Mouse (Mus musculus): ENCODE data around the gene Tmem190. TPM values are rescaled to one million over a fixed set of nuclear protein-coding genes. Genes with fewer than 3 reads are reported as not detected.
"Not testable (repeated sequence)": the region's sequence is repeated elsewhere in the genome, so short reads cannot be mapped to it uniquely, and the experiment has no call there.

Tmem190 gene
- polyA plus RNA-seq, 1 experiment, result not detected

GRCm38 (mm10) chr7:4788499-4789435 lies 6.0 kb downstream of the Tmem190 start:
- Histone ChIP-seq H3K27me3 (ENCODE audit: control insufficient read depth) (no peaks in the 10 kb centered on the region), H3K4me3 (replicated peaks) (peak overlapping the region; percentile 87), H3K4me1 (ENCODE audit: control insufficient read depth) (peaks cover 70% of the 10 kb centered on the region), H3K36me3 (ENCODE audit: control insufficient read depth) (peaks cover 25% of the 10 kb centered on the region), H3K9me3 (ENCODE audit: control insufficient read depth, low read length) (no peaks in the 10 kb centered on the region)
- TF ChIP-seq TAL1 (IDR thresholded peaks at IDR 0.05; ENCODE audit: low read length) (no peak), GATA1 (IDR thresholded peaks at IDR 0.05; ENCODE audit: low read length) (no peak)

DNA sequence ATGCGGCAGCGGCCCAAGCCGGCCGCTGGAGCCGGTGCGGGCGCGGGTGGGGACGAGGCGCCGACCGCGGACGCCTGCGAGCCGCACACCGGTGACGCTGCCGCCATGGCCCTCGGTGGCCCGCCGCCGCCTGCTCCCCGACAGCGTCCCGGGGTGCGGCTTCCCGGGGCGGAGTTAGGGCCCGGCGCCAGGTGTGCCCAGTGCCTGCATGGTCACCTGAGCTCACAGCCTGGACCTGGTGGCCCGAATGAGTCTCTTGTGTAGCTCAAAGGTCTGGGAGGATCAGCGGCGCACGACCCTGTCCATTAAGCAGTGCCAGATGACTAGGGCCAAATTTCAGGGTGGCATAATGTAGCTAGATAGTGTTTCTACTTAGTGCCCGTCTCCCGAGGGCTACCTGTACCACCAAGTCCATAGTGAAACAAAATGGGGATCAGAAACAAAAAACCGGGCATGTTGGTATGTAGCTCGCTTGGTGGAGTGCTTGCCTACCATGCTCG lies 6.7 kb downstream of the Tmem190 start, which contains the start of gene Tmem238:
TSS of gene Tmem238 (minus strand) at position 221 of the 500 bp plus-strand sequence.
- Histone ChIP-seq H3K4me1 (ENCODE audit: control insufficient read depth) (peaks cover 70% of the 10 kb centered on the region), H3K27me3 (ENCODE audit: control insufficient read depth) (no peaks in the 10 kb centered on the region), H3K4me3 (replicated peaks) (peak within 1 kb of the TSS; percentile 87), H3K36me3 (ENCODE audit: control insufficient read depth) (peaks cover 25% of the 10 kb centered on the region), H3K9me3 (ENCODE audit: control insufficient read depth, low read length) (no peaks in the 10 kb centered on the region)
- TF ChIP-seq GATA1 (IDR thresholded peaks at IDR 0.05; ENCODE audit: low read length), result no peak
- TF ChIP-seq TAL1 (IDR thresholded peaks at IDR 0.05; ENCODE audit: low read length), result no peak

- Histone ChIP-seq H3K4me1 (ENCODE audit: control insufficient read depth) (peaks cover 64% of the 10 kb centered on the region), H3K9me3 (ENCODE audit: control insufficient read depth, low read length) (no peaks in the 10 kb centered on the region), H3K36me3 (ENCODE audit: control insufficient read depth) (peaks cover 43% of the 10 kb centered on the region), H3K4me3 (replicated peaks) (peak within 1 kb of the TSS; percentile 74), H3K27me3 (ENCODE audit: control insufficient read depth) (no peaks in the 10 kb centered on the region)
- TF ChIP-seq TAL1 (IDR thresholded peaks at IDR 0.05; ENCODE audit: low read length) (no peak), GATA1 (IDR thresholded peaks at IDR 0.05; ENCODE audit: low read length) (no peak)
Measured at GRCm38 (mm10) chr7:4792278-4793212, 9.8 kb downstream of the Tmem190 start, which contains the start of gene Rpl28. Rpl28 (plus strand) TSS chr7:4792874.

GRCm38 (mm10) chr7:4793248-4793647 lies 10.5 kb downstream of the Tmem190 start:
- H3K4me3 ChIP-seq (replicated peaks), result peak overlapping the region; percentile 74
- H3K27me3 ChIP-seq (ENCODE audit: control insufficient read depth); H3K9me3 ChIP-seq (ENCODE audit: control insufficient read depth, low read length): not testable (repeated sequence)
- peaks cover 50% of the 10 kb centered on the region for H3K36me3 ChIP-seq (ENCODE audit: control insufficient read depth)
- H3K4me1 ChIP-seq (ENCODE audit: control insufficient read depth), result peaks cover 60% of the 10 kb centered on the region

DNA sequence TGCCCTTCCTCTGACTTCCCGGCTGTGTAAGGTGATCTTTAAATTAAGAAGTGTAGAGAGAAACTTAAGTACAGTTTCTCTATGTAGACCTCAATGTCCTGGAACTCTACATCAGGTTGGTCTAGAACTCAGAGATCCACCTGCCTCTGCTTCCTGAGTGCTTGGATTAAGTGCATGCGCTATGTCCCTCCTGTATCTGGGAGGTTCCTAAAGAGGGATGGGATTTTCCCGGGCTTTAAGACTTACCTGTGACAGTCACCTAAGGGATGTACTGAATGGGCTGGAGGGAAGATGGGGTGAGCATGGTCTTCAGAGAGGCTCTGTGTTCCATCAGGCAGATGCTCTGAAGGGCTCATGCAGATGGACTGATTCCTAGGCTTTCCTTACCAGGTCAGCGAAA lies 10.9 kb downstream of the Tmem190 start:
- Histone ChIP-seq H3K36me3 (ENCODE audit: control insufficient read depth) (peaks cover 54% of the 10 kb centered on the region), H3K4me1 (ENCODE audit: control insufficient read depth) (peaks cover 56% of the 10 kb centered on the region), H3K9me3 (ENCODE audit: control insufficient read depth, low read length) (no peaks in the 10 kb centered on the region), H3K27me3 (ENCODE audit: control insufficient read depth) (no peaks in the 10 kb centered on the region), H3K4me3 (replicated peaks) (peak overlapping the region; percentile 74)
- TF ChIP-seq GATA1 (IDR thresholded peaks at IDR 0.05; ENCODE audit: low read length) (no peak), TAL1 (IDR thresholded peaks at IDR 0.05; ENCODE audit: low read length) (no peak)

GRCm38 (mm10) chr7:4794631-4795168 lies 12.0 kb downstream of the Tmem190 start:
- H3K9me3 ChIP-seq (ENCODE audit: control insufficient read depth, low read length), result no peaks in the 10 kb centered on the region
- H3K4me1 ChIP-seq (ENCODE audit: control insufficient read depth), result peaks cover 46% of the 10 kb centered on the region
- no peaks in the 10 kb centered on the region for H3K27me3 ChIP-seq (ENCODE audit: control insufficient read depth)
- TF ChIP-seq GATA1 (IDR thresholded peaks at IDR 0.05; ENCODE audit: low read length), result no peak
- no peak for TF ChIP-seq TAL1 (IDR thresholded peaks at IDR 0.05; ENCODE audit: low read length)
- H3K4me3 ChIP-seq (replicated peaks), result peak overlapping the region; percentile 74
- H3K36me3 ChIP-seq (ENCODE audit: control insufficient read depth), result peaks cover 62% of the 10 kb centered on the region

DNA sequence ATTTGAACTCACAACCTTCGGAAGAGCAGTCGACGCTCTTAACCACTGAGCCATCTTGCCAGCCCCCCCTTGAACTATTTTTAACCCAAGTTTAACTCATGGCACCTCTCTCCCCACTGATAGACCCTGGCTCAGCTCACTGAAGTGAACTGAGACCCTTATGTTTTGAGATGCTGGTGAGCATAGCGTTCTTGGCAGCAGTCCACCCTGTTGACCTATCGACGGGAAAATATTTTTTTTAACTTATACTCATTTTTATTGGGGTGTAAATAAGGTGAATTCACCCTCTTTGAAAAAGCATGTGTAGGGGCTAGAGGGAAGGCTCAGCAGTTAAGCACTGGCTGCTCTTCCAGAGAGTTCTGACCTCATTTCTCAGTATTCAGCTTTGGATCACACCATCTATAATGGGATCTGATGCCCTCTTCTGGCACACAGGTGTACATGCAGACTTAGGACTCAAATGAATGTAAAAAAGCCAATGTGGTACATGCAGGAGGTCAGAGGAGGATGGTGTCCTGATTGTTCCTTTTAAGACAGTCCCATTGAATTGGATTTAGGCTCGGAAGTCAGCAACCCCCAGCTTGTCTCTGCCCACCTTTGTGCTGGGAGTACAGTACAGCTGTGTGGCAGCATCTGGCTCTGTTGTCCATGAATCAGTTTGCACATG lies 13.2 kb downstream of the Tmem190 start:
- Histone ChIP-seq H3K4me3 (replicated peaks) (no peak overlapping the region), H3K4me1 (ENCODE audit: control insufficient read depth) (peaks cover 38% of the 10 kb centered on the region), H3K27me3 (ENCODE audit: control insufficient read depth) (no peaks in the 10 kb centered on the region), H3K36me3 (ENCODE audit: control insufficient read depth) (peaks cover 62% of the 10 kb centered on the region), H3K9me3 (ENCODE audit: control insufficient read depth, low read length) (no peaks in the 10 kb centered on the region)
- TF ChIP-seq GATA1 (IDR thresholded peaks at IDR 0.05; ENCODE audit: low read length), result no peak
- no peak for TF ChIP-seq TAL1 (IDR thresholded peaks at IDR 0.05; ENCODE audit: low read length)

GRCm38 (mm10) chr7:4802247-4802646 lies 19.5 kb downstream of the Tmem190 start:
- peaks cover 84% of the 10 kb centered on the region for H3K36me3 ChIP-seq (ENCODE audit: control insufficient read depth)
- H3K4me1 ChIP-seq (ENCODE audit: control insufficient read depth), result peaks cover 8% of the 10 kb centered on the region
- H3K9me3 ChIP-seq (ENCODE audit: control insufficient read depth, low read length), result no peaks in the 10 kb centered on the region
- no peak for TF ChIP-seq TAL1 (IDR thresholded peaks at IDR 0.05; ENCODE audit: low read length)
- no peak for TF ChIP-seq GATA1 (IDR thresholded peaks at IDR 0.05; ENCODE audit: low read length)
- no peak overlapping the region for H3K4me3 ChIP-seq (replicated peaks)
- H3K27me3 ChIP-seq (ENCODE audit: control insufficient read depth), result no peaks in the 10 kb centered on the region
